Mouse (Mus musculus) activated CD4-positive, CD25-positive, alpha-beta regulatory T cell, adult 4 months (primary cell): ENCODE data around the gene Galnt4. TPM values are rescaled to one million over a fixed set of nuclear protein-coding genes. Genes with fewer than 3 reads are reported as not detected.
A peak's percentile ranks its signal among the peaks of the same experiment; 100 is the strongest.
"Not testable (repeated sequence)": the region's sequence is repeated elsewhere in the genome, so short reads cannot be mapped to it uniquely, and the experiment has no call there.

Experiments
- ATAC-seq: one replicate; pipeline ENCODE4 v1.8.0; 2017
- polyA plus RNA-seq, 2 experiments: library from polyadenylated mRNA; unstranded; fragments of 100-300 nt; shearing (Covaris generic); gene quantifications; one replicate each; pipeline ENCODE4 v1.2.1; 2017

Gene Galnt4
- polyA plus RNA-seq, 2 experiments from 2014 or later = 3.0 to 3.1 TPM

DNA sequence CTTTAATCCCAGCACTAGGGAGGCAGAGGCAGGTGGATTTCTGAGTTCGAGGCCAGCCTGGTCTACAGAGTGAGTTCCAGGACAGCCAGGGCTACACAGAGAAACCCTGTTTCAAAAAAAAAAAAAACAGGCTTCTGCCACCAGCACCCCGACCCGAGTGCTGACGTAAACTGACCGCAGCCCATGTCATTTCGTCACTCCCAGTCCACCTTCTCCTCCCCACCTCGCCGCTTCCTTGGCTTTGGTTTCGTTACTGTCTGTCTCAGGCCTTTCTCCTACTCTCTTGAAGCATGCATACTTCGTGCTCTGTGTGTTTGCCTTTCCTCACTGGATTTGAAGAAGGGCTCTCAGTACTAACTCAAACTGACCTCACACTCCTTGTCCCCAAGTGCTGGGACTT lies 49.7 kb downstream of the Galnt4 start:
- not testable (repeated sequence) for ATAC-seq

DNA sequence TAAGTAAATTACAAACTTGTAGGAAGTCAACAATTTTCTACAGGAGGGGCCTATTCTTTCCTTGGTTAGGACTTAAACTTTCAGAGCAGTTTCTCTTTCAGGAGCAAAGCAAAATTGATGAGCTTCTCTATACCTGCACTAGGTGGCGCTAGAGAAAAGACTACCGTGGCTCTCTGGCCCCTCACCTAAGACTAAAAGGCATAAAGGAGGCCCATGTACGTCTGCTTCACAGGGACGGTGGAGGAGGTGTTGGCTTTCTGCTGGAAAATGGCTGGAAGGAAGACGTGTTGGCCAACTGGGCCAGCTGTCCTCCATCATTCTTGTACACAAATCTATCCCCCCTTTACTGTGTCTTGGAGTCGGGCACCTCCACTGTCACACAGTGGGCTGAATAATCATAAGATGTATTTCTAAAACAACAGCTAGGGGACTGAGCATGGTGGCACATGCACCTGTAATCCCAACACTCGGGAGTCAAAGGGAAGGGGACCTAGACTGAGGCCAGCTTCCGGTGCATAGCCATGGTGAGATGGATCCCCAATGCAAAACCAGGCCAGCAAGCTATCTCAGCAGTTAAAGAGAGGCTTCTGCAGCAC lies 54.1 kb downstream of the Galnt4 start:
- peak; percentile 76 for ATAC-seq

Other genes starting within 250 kb of the Galnt4 start
- gene Atp2b1, start 193.8 kb upstream of the Galnt4 start, polyA plus RNA-seq = 100 to 1,000 TPM in 1 of 2 experiments, 10 to 100 TPM in 1; 95.0 to 130 TPM
- gene Poc1b, start 1.1 kb upstream of the Galnt4 start, polyA plus RNA-seq = 10 to 100 TPM; 10.4 to 10.8 TPM
- under 1 TPM in 1 of 2 experiments, not detected in 1; 0.67 TPM for gene Phxr2, start 18.2 kb downstream of the Galnt4 start, polyA plus RNA-seq
- gene Dusp6, start 155.1 kb downstream of the Galnt4 start, polyA plus RNA-seq = 10 to 100 TPM; 26.0 to 35.2 TPM